Mouse (Mus musculus) bone marrow macrophage, adult 2 months (primary cell): ENCODE results near the gene Cdc42bpb.

Source experiments
- CTCF ChIP-seq: IDR thresholded peaks from 2 replicates; pipeline ENCODE4 v1.5.1; 2012; ENCODE audit warnings: low read depth, mild to moderate bottlenecking, low read length, moderate library complexity
- POLR2A ChIP-seq: IDR thresholded peaks from 2 replicates; pipeline ENCODE4 v1.6.1; 2012; ENCODE audit warnings: mild to moderate bottlenecking, low read depth, low read length, borderline replicate concordance

GRCm38 (mm10) chr12:111263650-111264049 is 113.9 kb downstream of the Cdc42bpb start:
- TF ChIP-seq POLR2A (no peak), CTCF (no peak)
